Mouse (Mus musculus) megakaryocyte, embryonic 14.5 days (primary cell): ENCODE results near the gene Gas6. TPM values are rescaled to one million over a fixed set of nuclear protein-coding genes. Genes with fewer than 3 reads are reported as not detected.

Experiments used
- H3K27me3 ChIP-seq: replicated peaks from 2 replicates; pipeline ENCODE3; 2012; ENCODE audit warnings: inconsistent platforms
- H3K36me3 ChIP-seq: replicated peaks from 2 replicates; pipeline ENCODE3; 2012; ENCODE audit warnings: low read length, inconsistent platforms, mixed read lengths
- H3K4me1 ChIP-seq: 2 replicates; pipeline ENCODE4 v1.6.1; 2012; ENCODE audit warnings: inconsistent platforms
- H3K4me3 ChIP-seq: replicated peaks from 2 replicates; pipeline ENCODE3; 2012; ENCODE audit warnings: moderate library complexity, mild to moderate bottlenecking, inconsistent platforms
- H3K9me3 ChIP-seq: 2 replicates; pipeline ENCODE4 v1.6.1; 2012; ENCODE audit warnings: inconsistent platforms
- FLI1 ChIP-seq: IDR thresholded peaks from 2 replicates; pipeline ENCODE4 v1.6.1; 2012; ENCODE audit warnings: low read length, inconsistent platforms, mixed read lengths
- GATA1 ChIP-seq: IDR thresholded peaks from 3 replicates; pipeline ENCODE4 v1.6.1; 2012; ENCODE audit warnings: mixed read lengths, low read length, inconsistent platforms, borderline replicate concordance
- polyA plus RNA-seq: library from polyadenylated mRNA; stranded (reverse); fragments of >175 nt; gene quantifications from 2 replicates; pipeline ENCODE4 v1.2.3, GENCODE M21; 2012; ENCODE audit warnings: low replicate concordance; ENCODE audit not compliant: insufficient read depth

The Gas6 gene
- polyA plus RNA-seq, 1 experiment: 1.3 TPM

GRCm38 (mm10) chr8:13489986-13490910 is 4.0 kb downstream of the Gas6 start:
- H3K36me3 ChIP-seq: no peaks in the 10 kb centered on the region
- H3K4me1 ChIP-seq: peaks cover 62% of the 10 kb centered on the region
- H3K27me3 ChIP-seq: peaks cover 85% of the 10 kb centered on the region
- peak overlapping the region; percentile 79 for H3K4me3 ChIP-seq
- H3K9me3 ChIP-seq: peaks cover 17% of the 10 kb centered on the region
- no peak for TF ChIP-seq FLI1
- no peak for TF ChIP-seq GATA1

DNA sequence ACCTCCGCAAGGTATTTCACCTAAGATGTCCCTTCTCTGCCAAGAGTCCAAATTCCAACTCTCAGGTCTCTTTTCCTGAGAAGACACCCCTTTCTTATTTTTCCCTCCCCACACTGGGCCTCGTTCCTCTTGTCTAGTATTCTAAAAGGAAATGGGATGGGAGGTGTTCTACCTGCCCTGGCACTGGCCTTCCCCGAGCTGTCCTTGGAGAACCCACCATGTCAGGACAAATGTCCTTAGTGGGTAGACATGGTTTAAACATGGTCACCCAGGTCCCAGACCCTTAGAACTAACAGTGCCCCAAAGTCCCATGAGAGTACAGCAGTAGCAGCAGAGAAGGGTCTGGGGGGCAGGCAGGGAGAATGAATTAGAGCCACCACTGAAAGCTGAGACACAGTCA is 4.9 kb downstream of the Gas6 start:
- Histone ChIP-seq H3K27me3 (peaks cover 79% of the 10 kb centered on the region), H3K4me3 (no peak overlapping the region), H3K36me3 (no peaks in the 10 kb centered on the region), H3K9me3 (peaks cover 17% of the 10 kb centered on the region), H3K4me1 (peaks cover 57% of the 10 kb centered on the region)
- no peak for TF ChIP-seq GATA1
- TF ChIP-seq FLI1: no peak

- peaks cover 72% of the 10 kb centered on the region for H3K27me3 ChIP-seq
- H3K9me3 ChIP-seq: peaks cover 12% of the 10 kb centered on the region
- peaks cover 9% of the 10 kb centered on the region; the same call in 1 of the 2 replicates for H3K4me1 ChIP-seq
- no peak overlapping the region for H3K4me3 ChIP-seq
- no peaks in the 10 kb centered on the region for H3K36me3 ChIP-seq
- TF ChIP-seq FLI1 (no peak), GATA1 (no peak)
Observed at GRCm38 (mm10) chr8:13483191-13483590, 11.1 kb downstream of the Gas6 start.

DNA sequence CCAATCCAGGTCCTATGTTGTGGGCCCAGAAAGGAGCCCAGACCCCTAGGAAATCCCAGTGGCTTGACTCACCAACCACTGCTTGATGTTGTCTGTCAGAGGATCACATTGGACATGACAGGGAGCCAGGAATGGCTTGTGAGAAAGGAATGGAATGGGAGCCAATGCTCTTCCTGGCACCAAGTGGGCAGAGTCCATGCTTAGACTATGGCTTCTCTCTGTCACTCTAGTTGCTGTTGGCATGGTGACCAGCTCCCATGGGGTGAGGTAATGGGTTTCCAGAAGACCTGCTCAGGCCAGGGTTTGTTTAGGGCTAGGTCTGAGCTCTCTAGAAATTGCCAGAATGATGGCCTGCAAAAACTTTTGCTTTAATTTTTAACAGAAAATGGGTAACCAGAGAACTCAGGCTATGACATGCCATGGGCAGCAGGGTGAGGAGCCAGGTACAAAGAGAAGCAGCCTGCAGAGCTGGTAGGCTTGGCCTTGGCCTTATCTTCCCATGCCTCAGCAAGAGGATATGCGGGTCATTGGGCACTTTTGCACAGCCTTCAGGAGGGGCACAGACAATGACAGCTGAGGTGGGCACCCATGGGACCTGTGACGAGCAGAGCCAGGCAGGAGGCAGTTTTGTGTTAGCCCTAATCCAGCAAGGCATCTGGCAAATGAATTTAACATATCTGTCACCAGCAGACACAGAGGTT is 12.0 kb downstream of the Gas6 start:
- Histone ChIP-seq H3K4me3 (no peak overlapping the region), H3K27me3 (peaks cover 72% of the 10 kb centered on the region), H3K9me3 (peaks cover 3% of the 10 kb centered on the region), H3K4me1 (peaks cover 9% of the 10 kb centered on the region; the same call in 1 of the 2 replicates), H3K36me3 (no peaks in the 10 kb centered on the region)
- TF ChIP-seq GATA1 (no peak), FLI1 (no peak)

DNA sequence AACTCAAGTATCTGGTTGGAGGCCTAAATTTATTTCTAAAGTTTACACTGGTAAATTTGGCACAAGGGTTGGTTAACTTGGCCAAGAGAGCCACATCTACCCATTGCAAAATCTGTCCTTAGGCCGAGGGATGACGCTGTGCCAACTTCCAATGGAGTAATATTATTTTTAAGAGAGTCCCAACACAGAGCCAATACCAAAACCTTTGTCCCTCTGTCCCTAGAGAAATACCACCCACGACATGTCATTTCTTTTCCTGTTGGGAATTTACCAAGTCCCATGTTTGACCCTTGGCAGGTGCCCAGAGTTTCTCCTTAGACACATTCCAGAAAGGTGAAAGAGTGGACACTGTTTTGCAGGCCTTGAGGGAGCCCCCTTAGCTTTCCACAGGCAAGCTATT is 12.7 kb downstream of the Gas6 start:
- TF ChIP-seq FLI1 (no peak), GATA1 (no peak)
- Histone ChIP-seq H3K9me3 (no peaks in the 10 kb centered on the region), H3K4me3 (no peak overlapping the region), H3K4me1 (peaks cover 9% of the 10 kb centered on the region; the same call in 1 of the 2 replicates), H3K36me3 (no peaks in the 10 kb centered on the region), H3K27me3 (peaks cover 72% of the 10 kb centered on the region)

- Histone ChIP-seq H3K27me3 (peaks cover 75% of the 10 kb centered on the region), H3K4me1 (peaks cover 9% of the 10 kb centered on the region; the same call in 1 of the 2 replicates), H3K36me3 (no peaks in the 10 kb centered on the region), H3K9me3 (no peaks in the 10 kb centered on the region), H3K4me3 (no peak overlapping the region)
- TF ChIP-seq FLI1 (no peak), GATA1 (no peak)
Observed at GRCm38 (mm10) chr8:13481089-13481554, 13.2 kb downstream of the Gas6 start.

DNA sequence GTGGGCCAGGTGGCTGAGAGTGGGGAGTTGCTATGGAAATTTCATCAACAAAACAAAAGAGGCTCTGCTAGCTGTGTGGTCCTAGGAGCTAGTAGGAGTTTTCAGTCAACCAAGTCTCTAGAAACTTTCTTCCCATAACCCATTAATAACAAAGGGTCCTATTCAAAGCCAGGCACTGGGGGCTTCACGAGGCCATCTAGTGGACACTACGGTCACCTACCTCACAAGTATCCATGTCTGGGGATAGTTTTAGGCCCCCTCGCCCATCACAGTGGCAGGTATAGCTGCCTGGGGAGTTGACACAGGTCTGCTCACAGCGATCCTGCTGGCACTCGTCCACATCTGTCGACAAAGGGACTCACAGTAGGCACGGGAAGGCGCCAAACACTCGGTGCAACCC is 18.4 kb downstream of the Gas6 start:
- Histone ChIP-seq H3K4me3 (no peak overlapping the region), H3K9me3 (no peaks in the 10 kb centered on the region), H3K36me3 (no peaks in the 10 kb centered on the region), H3K27me3 (peaks cover 78% of the 10 kb centered on the region), H3K4me1 (no peaks in the 10 kb centered on the region)
- TF ChIP-seq FLI1: no peak
- no peak for TF ChIP-seq GATA1

GRCm38 (mm10) chr8:13472284-13472683 is 22.0 kb downstream of the Gas6 start:
- H3K4me1 ChIP-seq: peaks cover 12% of the 10 kb centered on the region
- no peak overlapping the region for H3K4me3 ChIP-seq
- no peaks in the 10 kb centered on the region for H3K9me3 ChIP-seq
- H3K27me3 ChIP-seq: peaks cover 75% of the 10 kb centered on the region
- TF ChIP-seq GATA1 (no peak), FLI1 (no peak)
- no peaks in the 10 kb centered on the region for H3K36me3 ChIP-seq

GRCm38 (mm10) chr8:13471484-13471883 is 22.8 kb downstream of the Gas6 start:
- peaks cover 12% of the 10 kb centered on the region for H3K4me1 ChIP-seq
- no peaks in the 10 kb centered on the region for H3K36me3 ChIP-seq
- no peak overlapping the region for H3K4me3 ChIP-seq
- H3K27me3 ChIP-seq: peaks cover 74% of the 10 kb centered on the region
- H3K9me3 ChIP-seq: no peaks in the 10 kb centered on the region
- no peak for TF ChIP-seq GATA1
- no peak for TF ChIP-seq FLI1

DNA sequence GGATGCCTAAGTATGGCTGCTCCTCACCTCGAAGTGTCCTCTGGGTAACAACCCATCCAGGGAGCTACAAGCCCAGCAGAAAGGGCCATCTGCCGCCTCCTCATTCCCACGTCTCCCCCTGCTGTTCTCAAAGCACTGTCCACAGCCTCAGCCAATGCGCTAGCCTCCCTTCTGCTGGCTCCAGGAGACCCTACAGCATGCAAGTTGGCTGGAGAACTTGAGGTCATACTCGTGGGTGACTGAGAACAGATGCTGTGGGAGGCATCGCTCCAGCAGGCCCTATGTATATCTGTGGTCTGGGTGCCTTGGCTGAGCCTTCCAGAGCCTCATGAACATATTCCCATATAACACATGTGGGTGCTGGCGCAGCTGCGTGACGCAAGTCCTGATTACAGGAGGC is 25.6 kb downstream of the Gas6 start:
- peaks cover 79% of the 10 kb centered on the region for H3K27me3 ChIP-seq
- TF ChIP-seq FLI1: no peak
- TF ChIP-seq GATA1: no peak
- H3K4me3 ChIP-seq: no peak overlapping the region
- peaks cover 12% of the 10 kb centered on the region for H3K4me1 ChIP-seq
- H3K9me3 ChIP-seq: no peaks in the 10 kb centered on the region
- H3K36me3 ChIP-seq: no peaks in the 10 kb centered on the region

- no peaks in the 10 kb centered on the region for H3K36me3 ChIP-seq
- H3K27me3 ChIP-seq: peaks cover 78% of the 10 kb centered on the region
- peaks cover 12% of the 10 kb centered on the region for H3K4me1 ChIP-seq
- no peaks in the 10 kb centered on the region for H3K9me3 ChIP-seq
- no peak overlapping the region for H3K4me3 ChIP-seq
- TF ChIP-seq FLI1 (no peak), GATA1 (no peak)
Observed at GRCm38 (mm10) chr8:13466989-13467388, 27.3 kb downstream of the Gas6 start.
